Mouse (Mus musculus): ENCODE results near the gene Eif4e. TPM values are rescaled to one million over a fixed set of nuclear protein-coding genes. Genes with fewer than 3 reads are reported as not detected.
"Not testable (repeated sequence)": the region's sequence is repeated elsewhere in the genome, so short reads cannot be mapped to it uniquely, and the experiment has no call there.

Eif4e gene
- polyA plus RNA-seq, 1 experiment from 2014 or later, result 226 TPM

DNA sequence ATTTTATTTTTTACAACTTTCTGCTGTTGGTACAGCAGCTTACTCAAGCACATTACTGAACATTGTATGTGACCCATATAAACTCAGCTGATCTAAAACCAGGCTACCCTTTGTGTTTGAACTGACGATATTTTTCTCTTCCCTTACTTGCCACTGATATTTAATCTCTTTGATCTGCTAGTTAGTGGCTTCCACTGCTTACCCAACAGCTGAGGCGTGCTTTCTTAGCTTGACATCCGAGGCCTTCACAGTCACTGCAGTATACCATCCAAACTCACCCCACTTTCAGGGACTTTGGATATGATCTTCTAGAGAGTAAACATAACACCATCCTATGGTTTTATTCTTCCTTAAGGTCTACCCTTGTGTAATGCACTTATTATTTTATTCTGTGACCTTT is 16.6 kb downstream of the Eif4e start:
- Histone ChIP-seq H3K9ac (no peak overlapping the region), H3K4me2 (no peak overlapping the region), H3K4me3 (no peak overlapping the region), H3K9me3 (no peaks in the 10 kb centered on the region), H3K4me1 (peaks cover 61% of the 10 kb centered on the region), H3K36me3 (0 out of 2 replicates have a peak, but pooled peaks cover 3% of the 10 kb centered on the region), H3K27me3 (replicated peaks) (no peaks in the 10 kb centered on the region), H3K27ac (replicated peaks) (no peak overlapping the region)
- WGBS, result 56% methylated on average over 3 of the region's 3 CpGs
- no peak for ATAC-seq (ENCODE audit: extremely low read depth, insufficient number of reproducible peaks, low FRiP score, low TSS enrichment)

DNA sequence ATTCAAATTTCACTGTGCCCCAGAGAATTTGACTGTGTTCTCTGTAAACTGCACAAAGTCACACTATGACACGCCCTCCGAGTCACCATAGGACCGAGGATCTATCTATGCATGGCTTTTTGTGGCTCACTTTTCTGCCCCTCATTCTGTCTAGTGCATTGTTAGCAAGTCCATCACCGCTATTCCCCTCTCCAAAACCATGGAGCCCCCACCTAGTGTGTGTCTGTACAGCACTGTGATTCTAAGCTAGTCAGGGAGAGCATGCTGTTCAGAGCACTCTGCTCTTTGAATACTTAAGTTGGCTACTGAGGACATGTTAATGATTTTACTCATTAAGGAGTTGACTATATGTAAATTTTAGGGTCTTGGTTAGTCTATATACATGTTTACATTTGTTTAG is 18.1 kb downstream of the Eif4e start:
- ATAC-seq (ENCODE audit: extremely low read depth, insufficient number of reproducible peaks, low FRiP score, low TSS enrichment), result no peak
- WGBS, result 83% methylated on average over 4 of the region's 4 CpGs
- no peak overlapping the region for H3K4me2 ChIP-seq

DNA sequence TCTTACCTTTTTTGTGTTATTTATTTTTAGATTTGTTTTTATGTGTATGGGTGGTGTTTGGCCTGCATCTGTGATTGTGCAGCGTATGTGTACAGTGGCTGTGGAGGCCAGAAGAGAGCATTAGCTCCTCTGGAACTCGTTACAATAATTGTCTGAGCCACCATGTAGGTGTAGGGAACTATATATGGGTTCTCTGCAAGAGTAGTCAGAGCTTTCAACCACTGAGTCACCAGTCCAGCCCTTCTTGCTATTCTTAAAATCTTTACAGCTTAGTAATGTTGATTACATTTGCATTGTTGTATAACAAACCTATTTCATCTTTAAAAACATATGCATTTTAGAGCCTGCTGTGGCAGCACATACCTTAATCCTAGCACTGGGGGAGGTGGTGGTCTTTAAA is 20.7 kb downstream of the Eif4e start:
- H3K4me3 ChIP-seq, result no peak overlapping the region
- WGBS, result 75% methylated on average over 2 of the region's 2 CpGs
- H3K27me3 ChIP-seq (replicated peaks), result no peaks in the 10 kb centered on the region
- H3K9me3 ChIP-seq, result no peaks in the 10 kb centered on the region
- H3K36me3 ChIP-seq, result peaks cover 23% of the 10 kb centered on the region
- H3K9ac ChIP-seq, result no peak overlapping the region
- H3K27ac ChIP-seq (replicated peaks), result no peak overlapping the region
- no peak overlapping the region for H3K4me2 ChIP-seq
- no peak for ATAC-seq (ENCODE audit: extremely low read depth, insufficient number of reproducible peaks, low FRiP score, low TSS enrichment)
- peaks cover 45% of the 10 kb centered on the region for H3K4me1 ChIP-seq

More for the DNA sequence above, 18.1 kb downstream of the Eif4e start:
- Histone ChIP-seq H3K9me3 (no peaks in the 10 kb centered on the region), H3K27me3 (replicated peaks) (no peaks in the 10 kb centered on the region), H3K4me1 (peaks cover 51% of the 10 kb centered on the region), H3K4me3 (no peak overlapping the region), H3K9ac (no peak overlapping the region), H3K27ac (replicated peaks) (no peak overlapping the region), H3K36me3 (peaks cover 5% of the 10 kb centered on the region; the same call in 1 of the 2 replicates)

DNA sequence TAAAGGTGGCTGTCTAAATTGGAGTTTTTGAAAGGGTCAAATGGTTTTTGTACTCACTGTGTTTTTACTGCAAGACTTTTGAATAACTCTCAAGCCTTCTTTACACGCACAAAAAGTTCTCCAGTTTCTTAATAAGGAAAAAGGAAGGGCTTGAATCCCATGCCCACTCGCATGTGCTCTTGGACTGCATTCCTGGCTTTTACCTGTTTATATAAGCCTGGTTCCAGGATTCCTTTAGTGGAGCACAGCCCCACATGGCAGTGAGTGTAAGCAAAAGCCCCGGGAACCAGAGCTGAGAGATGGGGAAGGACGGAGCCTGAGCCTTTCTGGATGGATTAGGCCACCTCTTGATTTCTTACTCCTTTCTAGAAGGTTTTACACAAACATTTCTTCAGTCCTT is 23.1 kb downstream of the Eif4e start:
- Histone ChIP-seq H3K9me3 (no peaks in the 10 kb centered on the region), H3K27ac (replicated peaks) (no peak overlapping the region), H3K4me3 (no peak overlapping the region), H3K27me3 (replicated peaks) (no peaks in the 10 kb centered on the region), H3K4me2 (no peak overlapping the region), H3K36me3 (peaks cover 41% of the 10 kb centered on the region), H3K9ac (no peak overlapping the region), H3K4me1 (peaks cover 28% of the 10 kb centered on the region)
- 79% methylated on average over 4 of the region's 4 CpGs for WGBS
- no peak for ATAC-seq (ENCODE audit: extremely low read depth, insufficient number of reproducible peaks, low FRiP score, low TSS enrichment)

DNA sequence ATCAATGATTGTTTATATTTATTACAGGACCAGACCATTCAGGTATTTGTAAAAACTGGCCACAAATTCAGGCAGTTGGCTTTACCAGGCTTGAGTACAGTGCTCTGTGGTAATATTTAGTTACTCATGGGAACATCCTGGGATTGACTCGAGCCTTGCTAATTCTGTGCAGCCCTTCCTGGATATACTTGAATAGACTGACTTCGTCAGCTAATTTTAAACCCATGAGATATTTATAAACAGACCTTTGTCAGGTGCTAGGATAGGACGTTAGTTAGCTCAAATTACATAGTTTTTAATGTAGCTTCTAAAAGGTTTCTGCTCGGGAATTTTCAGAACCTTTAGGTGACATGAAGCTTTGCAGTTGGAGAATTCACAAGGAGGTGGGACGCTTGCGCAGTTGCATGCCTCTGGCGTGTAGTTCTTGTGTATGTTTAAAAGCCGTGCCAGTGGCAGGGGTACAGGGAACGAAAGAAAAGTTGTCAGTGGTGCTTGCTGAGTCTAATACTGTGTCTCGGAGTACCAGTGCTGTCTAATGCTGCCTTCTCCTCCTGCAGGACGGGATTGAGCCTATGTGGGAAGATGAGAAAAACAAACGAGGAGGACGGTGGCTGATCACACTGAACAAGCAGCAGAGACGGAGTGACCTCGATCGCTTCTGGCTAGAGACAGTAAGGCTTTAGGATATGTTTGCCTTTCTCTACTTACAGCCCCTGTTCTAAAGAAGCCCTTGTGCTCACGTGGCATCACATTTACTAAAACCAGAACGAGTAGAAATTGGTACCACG is 24.6 kb downstream of the Eif4e start:
- Histone ChIP-seq H3K9ac (no peak overlapping the region), H3K4me1 (peaks cover 17% of the 10 kb centered on the region), H3K4me2 (peak overlapping the region; percentile 8; the same call in 1 of the 2 replicates), H3K36me3 (peaks cover 49% of the 10 kb centered on the region), H3K9me3 (no peaks in the 10 kb centered on the region), H3K27me3 (replicated peaks) (no peaks in the 10 kb centered on the region), H3K27ac (replicated peaks) (peak overlapping the region; percentile 72), H3K4me3 (no peak overlapping the region)
- WGBS, result 77% methylated on average over 19 of the region's 19 CpGs
- no peak for ATAC-seq (ENCODE audit: extremely low read depth, insufficient number of reproducible peaks, low FRiP score, low TSS enrichment)

DNA sequence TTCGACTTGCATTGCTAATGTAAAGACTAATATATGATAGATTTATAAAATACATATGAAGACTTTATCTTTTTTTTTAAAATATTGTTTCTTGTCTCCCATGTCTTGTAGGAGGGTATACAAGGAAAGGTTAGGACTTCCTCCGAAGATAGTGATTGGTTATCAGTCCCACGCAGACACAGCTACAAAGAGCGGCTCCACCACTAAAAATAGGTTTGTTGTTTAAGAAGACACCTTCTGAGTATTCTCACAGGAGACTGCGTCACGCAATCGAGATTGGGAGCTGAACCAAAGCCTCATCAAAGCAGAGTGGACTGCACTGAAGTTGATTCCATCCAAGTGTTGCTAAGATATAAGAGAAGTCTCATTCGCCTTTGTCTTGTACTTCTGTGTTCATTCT is 29.3 kb downstream of the Eif4e start:
- H3K27me3 ChIP-seq (replicated peaks); ATAC-seq (ENCODE audit: extremely low read depth, insufficient number of reproducible peaks, low FRiP score, low TSS enrichment); H3K4me2 ChIP-seq; H3K9me3 ChIP-seq; H3K9ac ChIP-seq; H3K27ac ChIP-seq (replicated peaks); H3K4me3 ChIP-seq: not testable (repeated sequence)
- 64% methylated on average over 8 of the region's 8 CpGs for WGBS
- Histone ChIP-seq H3K36me3 (peaks cover 78% of the 10 kb centered on the region), H3K4me1 (peaks cover 10% of the 10 kb centered on the region)

DNA sequence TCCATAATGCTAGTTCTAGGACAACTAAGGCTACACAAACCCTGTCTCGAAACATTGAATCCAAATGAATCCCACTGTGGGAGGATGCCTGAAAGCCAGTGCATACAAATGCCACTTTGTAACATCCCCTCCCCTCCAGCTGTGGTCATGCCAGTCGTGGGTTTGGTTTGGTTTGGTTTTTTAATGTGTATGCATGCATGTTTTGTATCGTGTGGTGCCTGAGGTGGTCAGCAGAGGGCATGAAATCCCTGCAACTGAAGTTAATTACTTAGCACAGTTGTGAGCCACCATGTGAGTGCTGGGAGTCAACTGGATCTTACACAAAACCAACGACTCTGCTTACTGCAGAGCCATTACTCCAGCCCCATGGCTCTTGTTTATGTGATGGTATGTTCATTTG is 32.5 kb downstream of the Eif4e start:
- peaks cover 63% of the 10 kb centered on the region for H3K36me3 ChIP-seq
- no peaks in the 10 kb centered on the region for H3K9me3 ChIP-seq
- 74% methylated on average over 4 of the region's 4 CpGs for WGBS
- peaks cover 13% of the 10 kb centered on the region for H3K4me1 ChIP-seq
- no peak for ATAC-seq (ENCODE audit: extremely low read depth, insufficient number of reproducible peaks, low FRiP score, low TSS enrichment)
- no peaks in the 10 kb centered on the region for H3K27me3 ChIP-seq (replicated peaks)
- no peak overlapping the region for H3K27ac ChIP-seq (replicated peaks)
- H3K4me2 ChIP-seq, result no peak overlapping the region
- no peak overlapping the region for H3K9ac ChIP-seq
- H3K4me3 ChIP-seq, result no peak overlapping the region

DNA sequence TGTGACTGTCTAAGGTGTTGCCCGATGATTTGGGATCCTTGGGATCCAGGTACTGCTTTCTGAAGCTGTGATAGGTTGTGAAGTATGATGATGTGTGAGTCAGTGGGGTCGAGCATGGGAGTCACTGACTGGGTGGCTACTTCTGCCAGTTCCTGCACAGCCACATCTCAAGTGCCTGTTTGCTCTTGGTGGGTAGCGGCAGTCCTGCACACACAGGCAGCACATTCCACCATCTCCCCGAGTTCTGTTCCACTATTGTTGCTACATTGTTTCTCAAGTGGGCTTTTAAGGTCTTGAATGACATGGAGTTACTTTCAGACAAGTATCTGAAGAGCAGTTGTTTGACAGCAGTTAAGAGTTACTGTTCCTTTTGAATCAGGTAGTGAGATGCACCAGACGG is 34.3 kb downstream of the Eif4e start:
- WGBS, result 57% methylated on average over 5 of the region's 5 CpGs
- no peak for ATAC-seq (ENCODE audit: extremely low read depth, insufficient number of reproducible peaks, low FRiP score, low TSS enrichment)
- no peaks in the 10 kb centered on the region for H3K9me3 ChIP-seq
- peaks cover 13% of the 10 kb centered on the region for H3K4me1 ChIP-seq
- no peak overlapping the region for H3K9ac ChIP-seq
- H3K4me3 ChIP-seq, result no peak overlapping the region
- no peak overlapping the region for H3K27ac ChIP-seq (replicated peaks)
- H3K4me2 ChIP-seq, result no peak overlapping the region
- H3K36me3 ChIP-seq, result peaks cover 54% of the 10 kb centered on the region
- no peaks in the 10 kb centered on the region for H3K27me3 ChIP-seq (replicated peaks)

DNA sequence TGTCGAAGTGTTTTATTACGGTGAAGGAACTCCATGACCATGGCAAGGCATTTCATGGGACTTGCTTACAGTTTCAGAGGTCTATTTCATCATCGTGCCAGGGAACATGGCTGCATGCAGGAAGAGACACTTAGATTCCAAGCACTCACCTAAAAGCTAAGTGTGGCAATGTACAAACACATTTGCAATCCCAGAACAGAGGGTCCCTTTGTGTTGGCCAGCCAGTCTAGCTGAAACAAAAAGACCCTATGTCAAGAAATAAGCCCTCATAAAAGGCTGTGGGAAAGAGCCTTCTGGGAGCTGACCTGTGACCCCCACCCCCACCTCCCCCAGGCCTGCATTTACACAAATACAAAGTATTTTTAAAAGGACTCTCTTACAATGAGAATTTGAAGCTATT is 34.9 kb downstream of the Eif4e start:
- Histone ChIP-seq H3K27me3 (replicated peaks) (no peaks in the 10 kb centered on the region), H3K4me2 (no peak overlapping the region), H3K27ac (replicated peaks) (no peak overlapping the region), H3K4me1 (peaks cover 13% of the 10 kb centered on the region), H3K36me3 (peaks cover 48% of the 10 kb centered on the region), H3K9ac (no peak overlapping the region), H3K4me3 (no peak overlapping the region), H3K9me3 (no peaks in the 10 kb centered on the region)
- no peak for ATAC-seq (ENCODE audit: extremely low read depth, insufficient number of reproducible peaks, low FRiP score, low TSS enrichment)
- WGBS, result 80% methylated on average over 3 of the region's 3 CpGs

DNA sequence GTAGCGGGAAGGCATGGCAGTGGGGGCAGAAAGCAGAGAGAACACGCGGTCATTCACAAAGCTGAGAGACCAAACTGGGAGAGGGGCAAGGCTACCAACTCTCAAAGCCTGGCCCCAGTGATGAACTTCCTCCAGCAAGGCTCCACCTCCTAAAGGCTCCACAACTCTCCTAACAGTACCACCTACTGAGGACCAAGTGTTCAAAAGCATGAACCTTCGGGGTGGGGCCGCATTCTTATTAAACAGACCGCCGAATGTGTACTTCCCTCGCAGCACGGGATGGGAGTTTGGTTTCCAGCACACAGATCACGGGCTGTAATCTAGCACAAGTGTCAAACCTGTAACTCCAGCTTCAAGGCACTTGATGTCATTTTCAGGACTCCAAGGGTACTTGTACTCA is 52.9 kb downstream of the Eif4e start:
- Histone ChIP-seq H3K27me3 (replicated peaks) (no peaks in the 10 kb centered on the region), H3K27ac (replicated peaks) (no peak overlapping the region), H3K4me3 (no peak overlapping the region), H3K36me3 (no peaks in the 10 kb centered on the region), H3K9ac (no peak overlapping the region), H3K4me2 (no peak overlapping the region), H3K4me1 (peaks cover 16% of the 10 kb centered on the region), H3K9me3 (peaks cover 11% of the 10 kb centered on the region)
- ATAC-seq (ENCODE audit: extremely low read depth, insufficient number of reproducible peaks, low FRiP score, low TSS enrichment), result no peak
- WGBS, result 87% methylated on average over 10 of the region's 10 CpGs

DNA sequence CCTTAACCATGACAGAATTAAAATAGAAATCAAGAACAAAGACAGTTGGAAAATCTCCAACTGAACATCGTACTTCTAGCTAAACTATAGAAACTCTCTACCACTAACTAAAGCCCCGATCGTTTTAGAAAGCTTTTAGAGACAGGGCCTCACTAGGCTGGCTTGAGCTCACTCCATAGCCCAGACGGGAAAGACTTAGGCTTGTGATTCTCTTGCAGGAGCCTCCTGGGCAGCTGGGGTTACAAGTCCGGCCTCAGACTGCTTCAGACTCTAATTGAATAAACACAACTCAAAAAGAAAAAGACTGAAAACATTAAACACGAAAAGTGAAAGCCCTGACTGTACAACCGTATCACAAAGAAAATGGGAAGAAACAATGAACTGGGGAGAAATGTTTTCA is 60.2 kb downstream of the Eif4e start:
- 67% methylated on average over 7 of the region's 7 CpGs for WGBS
- no peak for ATAC-seq (ENCODE audit: extremely low read depth, insufficient number of reproducible peaks, low FRiP score, low TSS enrichment)

DNA sequence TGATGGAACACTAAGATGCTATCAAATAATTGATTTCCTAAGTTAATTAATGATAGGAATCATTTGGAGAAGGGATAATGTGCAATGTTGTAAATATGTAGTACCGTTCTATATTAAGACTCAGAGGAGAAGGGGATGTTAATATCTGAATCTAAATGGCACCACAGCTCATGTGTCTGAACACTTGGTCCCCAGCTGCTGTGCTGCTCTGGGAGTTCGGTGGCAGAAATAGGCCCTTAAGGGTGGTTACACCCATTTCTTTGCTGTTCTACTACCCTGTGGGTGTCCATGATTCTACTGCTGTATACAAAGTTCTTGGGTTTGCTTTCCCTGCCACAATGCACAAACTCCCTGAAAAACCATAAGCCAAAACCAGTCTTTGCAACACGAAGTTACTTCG is 61.2 kb downstream of the Eif4e start:
- no peaks in the 10 kb centered on the region for H3K36me3 ChIP-seq
- H3K9me3 ChIP-seq, result peaks cover 13% of the 10 kb centered on the region
- no peaks in the 10 kb centered on the region for H3K27me3 ChIP-seq (replicated peaks)
- no peak overlapping the region for H3K9ac ChIP-seq
- no peak overlapping the region for H3K27ac ChIP-seq (replicated peaks)
- ATAC-seq (ENCODE audit: extremely low read depth, insufficient number of reproducible peaks, low FRiP score, low TSS enrichment), result no peak
- 92% methylated on average over 4 of the region's 4 CpGs for WGBS
- peaks cover 4% of the 10 kb centered on the region; the same call in 1 of the 2 replicates for H3K4me1 ChIP-seq
- no peak overlapping the region for H3K4me2 ChIP-seq
- H3K4me3 ChIP-seq, result no peak overlapping the region

More for the DNA sequence above, 60.2 kb downstream of the Eif4e start:
- H3K9me3 ChIP-seq, result peaks cover 13% of the 10 kb centered on the region
- H3K4me1 ChIP-seq, result peaks cover 13% of the 10 kb centered on the region
- no peaks in the 10 kb centered on the region for H3K36me3 ChIP-seq
- no peaks in the 10 kb centered on the region for H3K27me3 ChIP-seq (replicated peaks)
- H3K4me3 ChIP-seq, result no peak overlapping the region
- H3K9ac ChIP-seq, result no peak overlapping the region
- H3K4me2 ChIP-seq, result no peak overlapping the region
- no peak overlapping the region for H3K27ac ChIP-seq (replicated peaks)
